Comparison of ENCODE assay signal across 30 mouse cellular contexts in the genomic region with DNA sequence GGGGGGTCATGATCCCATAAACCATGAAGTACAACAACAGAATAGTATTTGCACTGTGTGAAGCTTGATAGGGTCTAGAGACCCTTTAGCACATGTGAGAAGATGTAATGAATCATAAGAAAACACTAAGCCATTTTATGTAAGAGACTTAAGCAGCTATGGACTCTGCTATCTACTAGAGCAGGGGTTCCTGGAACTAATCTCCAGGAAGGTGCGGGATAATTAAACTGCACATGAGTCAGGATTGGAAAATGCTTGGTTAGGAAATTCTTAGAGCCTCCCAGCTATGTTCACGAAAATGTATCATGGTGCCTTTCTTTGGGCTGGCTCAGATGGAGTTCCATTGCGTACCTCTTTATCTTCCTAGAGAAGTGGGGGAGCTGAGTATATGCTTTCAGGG. TPM values are rescaled to one million over a fixed set of nuclear protein-coding genes. Genes with fewer than 3 reads are reported as not detected.
DNase-seq lines count a peak whose midpoint lies in the region; ATAC-seq and TF ChIP-seq lines count a peak whose summit lies in the region.
"Had no signal": no experiment of that assay in that cellular context is flagged by ENCODE, and none has a peak within 500 bp of the region (broad histone marks: within the 10 kb centered on the region; RNA-seq: fewer than 3 reads in every experiment).

No protein-coding gene starts in this region.

- H3K27ac ChIP-seq in kidney, embryonic 15.5 days, result peak overlapping the region; percentile 56; the same call in 1 of the 2 replicates
- peak overlapping the region; percentile 94 for H3K27ac ChIP-seq in liver, embryonic 14.5 days
- no peak overlapping the region for H3K27ac ChIP-seq in liver, postnatal 0 days (ENCODE audit: low read depth)
- H3K27ac ChIP-seq in intestine, postnatal 0 days (ENCODE audit: low read depth, low read length), result no peak overlapping the region
- H3K27ac ChIP-seq: embryonic facial prominence, embryonic 12.5 days; hindbrain, embryonic 12.5 days; hindbrain, postnatal 0 days; limb, embryonic 10.5 days; limb, embryonic 15.5 days; lung, embryonic 15.5 days; midbrain, embryonic 10.5 days; midbrain, embryonic 15.5 days; neural tube, embryonic 15.5 days; stomach, embryonic 15.5 days had no signal

- no peak for ATAC-seq in kidney, embryonic 15.5 days (replicated peaks; ENCODE audit: low FRiP score)
- ATAC-seq in liver, embryonic 14.5 days (ENCODE audit: insufficient read depth), result no peak
- ATAC-seq in liver, postnatal 0 days, result no peak
- peak; percentile 27; the same call in 1 of the 2 replicates for ATAC-seq in intestine, postnatal 0 days
- ATAC-seq: activated CD4-positive, CD25-positive, alpha-beta regulatory T cell, adult 4 months; forebrain, embryonic 14.5 days; hindbrain, postnatal 0 days; midbrain, embryonic 15.5 days had no signal

- TF ChIP-seq EP300 in liver, embryonic 14.5 days (IDR thresholded peaks at IDR 0.05; ENCODE audit: low read depth), result no peak
- TF ChIP-seq EP300 in liver, postnatal 0 days (IDR thresholded peaks at IDR 0.05; ENCODE audit: low read depth), result no peak

- no peak for DNase-seq in kidney, postnatal 4 days
- DNase-seq in liver, embryonic 14.5 days (ENCODE audit: low read depth in 3 of 3, low spot score in 3 of 3), result no peak
- DNase-seq in liver, postnatal 0 days, result no peak
- DNase-seq in layer of hippocampus, postnatal 25 days (ENCODE audit: extremely low spot score in 1 of 2, low spot score in 1 of 2), result no peak
- DNase-seq in cerebellum, adult 11-12 months, result no peak
- DNase-seq: adrenal gland, adult 8-10 months; B cell, adult 2 months; cerebellum, adult 9-10 months; embryo, embryonic 11 days; gastrocnemius, postnatal 14 days; heart, postnatal 36 days; retina, postnatal 1 day; right cerebral cortex, postnatal 14 days; thymus, postnatal 4 days had no signal

- H3K4me2 ChIP-seq in kidney, embryonic 15.5 days, result no peak overlapping the region
- no peak overlapping the region for H3K4me2 ChIP-seq in liver, embryonic 14.5 days (ENCODE audit: low read depth)
- no peak overlapping the region for H3K4me2 ChIP-seq in liver, postnatal 0 days (ENCODE audit: low read depth, low read length)
- H3K4me2 ChIP-seq in intestine, postnatal 0 days (replicated peaks; ENCODE audit: low read depth), result no peak overlapping the region
- H3K4me2 ChIP-seq: embryonic facial prominence, embryonic 12.5 days; hindbrain, embryonic 12.5 days; limb, embryonic 15.5 days; lung, embryonic 15.5 days; midbrain, embryonic 15.5 days; neural tube, embryonic 15.5 days; stomach, embryonic 15.5 days had no signal

- no peak overlapping the region for H3K9ac ChIP-seq in kidney, embryonic 15.5 days
- H3K9ac ChIP-seq in liver, embryonic 14.5 days (replicated peaks), result no peak overlapping the region
- no peak overlapping the region for H3K9ac ChIP-seq in liver, postnatal 0 days (replicated peaks)
- no peak overlapping the region for H3K9ac ChIP-seq in intestine, postnatal 0 days (ENCODE audit: low read depth, low read length)
- H3K9ac ChIP-seq: embryonic facial prominence, embryonic 12.5 days; hindbrain, embryonic 12.5 days; limb, embryonic 15.5 days; lung, embryonic 15.5 days; midbrain, embryonic 15.5 days; neural tube, embryonic 15.5 days; stomach, embryonic 15.5 days had no signal

- no peaks in the 10 kb centered on the region for H3K27me3 ChIP-seq in kidney, embryonic 15.5 days
- H3K27me3 ChIP-seq in liver, embryonic 14.5 days (ENCODE audit: control insufficient read depth, insufficient read depth, low read length), result no peaks in the 10 kb centered on the region
- H3K27me3 ChIP-seq in liver, postnatal 0 days (ENCODE audit: insufficient read depth, low read length), result no peaks in the 10 kb centered on the region
- no peaks in the 10 kb centered on the region for H3K27me3 ChIP-seq in intestine, postnatal 0 days (replicated peaks; ENCODE audit: control insufficient read depth, insufficient read depth, low read length)
- H3K27me3 ChIP-seq: embryonic facial prominence, embryonic 12.5 days; hindbrain, embryonic 12.5 days; limb, embryonic 15.5 days; lung, embryonic 15.5 days; neural tube, embryonic 15.5 days; stomach, embryonic 15.5 days had no signal

- H3K9me3 ChIP-seq in kidney, embryonic 15.5 days (replicated peaks), result no peaks in the 10 kb centered on the region
- no peaks in the 10 kb centered on the region for H3K9me3 ChIP-seq in liver, embryonic 14.5 days (ENCODE audit: control insufficient read depth, low read length)
- H3K9me3 ChIP-seq in liver, postnatal 0 days (ENCODE audit: low read length), result no peaks in the 10 kb centered on the region
- no peaks in the 10 kb centered on the region for H3K9me3 ChIP-seq in intestine, postnatal 0 days (ENCODE audit: control insufficient read depth)
- H3K9me3 ChIP-seq: embryonic facial prominence, embryonic 12.5 days; hindbrain, embryonic 12.5 days; limb, embryonic 10.5 days; limb, embryonic 15.5 days; lung, embryonic 15.5 days; midbrain, embryonic 10.5 days; midbrain, embryonic 15.5 days; neural tube, embryonic 15.5 days; stomach, embryonic 15.5 days had no signal

- H3K36me3 ChIP-seq in kidney, embryonic 15.5 days, result no peaks in the 10 kb centered on the region
- H3K36me3 ChIP-seq in liver, embryonic 14.5 days (replicated peaks; ENCODE audit: control insufficient read depth, insufficient read depth, low read depth), result no peaks in the 10 kb centered on the region
- H3K36me3 ChIP-seq in liver, postnatal 0 days (replicated peaks; ENCODE audit: insufficient read depth, low read length), result no peaks in the 10 kb centered on the region
- no peaks in the 10 kb centered on the region for H3K36me3 ChIP-seq in intestine, postnatal 0 days (ENCODE audit: control insufficient read depth, insufficient read depth)
- H3K36me3 ChIP-seq: embryonic facial prominence, embryonic 12.5 days; hindbrain, embryonic 12.5 days; limb, embryonic 10.5 days; limb, embryonic 15.5 days; lung, embryonic 15.5 days; midbrain, embryonic 10.5 days; midbrain, embryonic 15.5 days; neural tube, embryonic 15.5 days; stomach, embryonic 15.5 days had no signal

- peaks cover 26% of the 10 kb centered on the region for H3K4me1 ChIP-seq in kidney, embryonic 15.5 days
- peaks cover 24 to 45% of the 10 kb centered on the region in 2 experiments for H3K4me1 ChIP-seq in liver, embryonic 14.5 days (replicated peaks; ENCODE audit: control insufficient read depth in 2 of 2, insufficient read depth in 2 of 2, low read length in 1 of 2)
- peaks cover 14% of the 10 kb centered on the region for H3K4me1 ChIP-seq in liver, postnatal 0 days (ENCODE audit: insufficient read depth)
- 0 out of 2 replicates have a peak, but pooled peaks cover 2% of the 10 kb centered on the region for H3K4me1 ChIP-seq in intestine, postnatal 0 days (replicated peaks; ENCODE audit: control insufficient read depth, insufficient read depth, low read length)
- H3K4me1 ChIP-seq: hindbrain, embryonic 12.5 days; midbrain, embryonic 15.5 days; neural tube, embryonic 15.5 days had no signal

- TF ChIP-seq CTCF in liver, embryonic 14.5 days (IDR thresholded peaks at IDR 0.05; ENCODE audit: low read depth), result no peak
- no peak for TF ChIP-seq CTCF in liver, postnatal 0 days (IDR thresholded peaks at IDR 0.05; ENCODE audit: low read depth)
- no peak for TF ChIP-seq CTCF in intestine, postnatal 0 days (IDR thresholded peaks at IDR 0.05; ENCODE audit: low read depth)

- H3K4me3 ChIP-seq in kidney, embryonic 15.5 days (replicated peaks), result no peak overlapping the region
- no peak overlapping the region for H3K4me3 ChIP-seq in liver, embryonic 14.5 days (ENCODE audit: insufficient read depth in 1 of 2, low read depth in 2 of 2, low read length in 2 of 2)
- no peak overlapping the region for H3K4me3 ChIP-seq in liver, postnatal 0 days (ENCODE audit: low read depth, low read length)
- no peak overlapping the region for H3K4me3 ChIP-seq in intestine, postnatal 0 days (ENCODE audit: low read depth, low read length)
- H3K4me3 ChIP-seq: embryonic facial prominence, embryonic 12.5 days; hindbrain, embryonic 12.5 days; limb, embryonic 10.5 days; limb, embryonic 15.5 days; lung, embryonic 15.5 days; midbrain, embryonic 10.5 days; midbrain, embryonic 15.5 days; neural tube, embryonic 15.5 days; stomach, embryonic 15.5 days had no signal

- 96% methylated on average over 3 of the region's 3 CpGs for WGBS in kidney, embryonic 15.5 days
- 81% methylated on average over 3 of the region's 3 CpGs for WGBS in liver, embryonic 14.5 days (ENCODE audit: insufficient replicate concordance)
- WGBS in liver, postnatal 0 days (ENCODE audit: insufficient replicate concordance), result 83% methylated on average over 3 of the region's 3 CpGs
- WGBS in intestine, postnatal 0 days, result 62% methylated on average over 3 of the region's 3 CpGs

RNA-seq across cellular contexts. Expression of a gene that starts 35.4 kb away (rescaled TPM):
- polyA plus RNA-seq in kidney, embryonic 15.5 days (2015; fragmentation: Nextera tagmentation; extraction: Ambion mirVana), result 10.3 and 11.1 TPM in 2 replicates
- 0.31 and 0.63 TPM in 2 replicates for polyA plus RNA-seq in liver, embryonic 14.5 days (2012; rRNA removed)
- polyA plus RNA-seq in liver, embryonic 14.5 days (2014; fragmentation: Nextera tagmentation; extraction: Ambion mirVana), result 1.3 and 1.7 TPM in 2 replicates
- 0.58 and 0.75 TPM in 2 replicates for polyA plus RNA-seq in liver, postnatal 0 days (2015; fragmentation: Nextera tagmentation; extraction: Ambion mirVana)
- polyA plus RNA-seq in intestine, postnatal 0 days (2015; fragmentation: Nextera tagmentation; extraction: Ambion mirVana), result 7.5 and 7.7 TPM in 2 replicates
- 100 to 1,000 TPM; 150 to 152 TPM for total RNA-seq in layer of hippocampus, postnatal 25 days (2021)
- total RNA-seq: granulocyte monocyte progenitor cell, adult 5-6 weeks; megakaryocyte progenitor cell, adult 5-6 weeks had no signal

Comparison
In these comparisons a context has a peak if more than half of its experiments do, and no peak if none do; other contexts are left out.
1. H3K27ac ChIP-seq: peak in kidney, embryonic 15.5 days (single experiment) and liver, embryonic 14.5 days (single experiment); none in liver, postnatal 0 days (single experiment) and intestine, postnatal 0 days (single experiment).